Comparison of ENCODE assay signal across 22 mouse cellular contexts in genomic region chr9:66897851-66898250, GRCm38 (mm10). TPM values are rescaled to one million over a fixed set of nuclear protein-coding genes. Genes with fewer than 3 reads are reported as not detected.
DNase-seq lines count a peak whose midpoint lies in the region; ATAC-seq and TF ChIP-seq lines count a peak whose summit lies in the region.
"Had no signal": no experiment of that assay in that cellular context is flagged by ENCODE, and none has a peak within 500 bp of the region (broad histone marks: within the 10 kb centered on the region; RNA-seq: fewer than 3 reads in every experiment).

No protein-coding gene starts in this region.

- H3K4me1 ChIP-seq in bone marrow, adult 2 months (ENCODE audit: control insufficient read depth, insufficient read depth, low read length) = peaks cover 8% of the 10 kb centered on the region
- H3K4me1 ChIP-seq in liver, embryonic 13.5 days (replicated peaks) = peaks cover 73% of the 10 kb centered on the region
- H3K4me1 ChIP-seq in intestine, postnatal 0 days (replicated peaks; ENCODE audit: control insufficient read depth, insufficient read depth, low read length) = no peaks in the 10 kb centered on the region
- H3K4me1 ChIP-seq in forebrain, embryonic 14.5 days (ENCODE audit: control insufficient read depth, insufficient read depth, low read length) = 0 out of 2 replicates have a peak, but pooled peaks cover under 1% of the 10 kb centered on the region
- H3K4me1 ChIP-seq: midbrain, embryonic 10.5 days; neural tube, embryonic 12.5 days had no signal

- WGBS in bone marrow, adult 2 months = 25% methylated on average over 6 of the region's 6 CpGs
- WGBS in liver, embryonic 13.5 days (ENCODE audit: insufficient replicate concordance) = 45% methylated on average over 6 of the region's 6 CpGs
- 75% methylated on average over 6 of the region's 6 CpGs for WGBS in intestine, postnatal 0 days
- 64% methylated on average over 5 of the region's 6 CpGs for WGBS in forebrain, embryonic 14.5 days

- DNase-seq in CD4-positive, CD25-positive, alpha-beta regulatory T cell, adult 2 months (ENCODE audit: low read depth, low spot score) = peak; percentile 76
- DNase-seq in liver, embryonic 13.5 days = no peak
- DNase-seq in naive thymus-derived CD4-positive, alpha-beta T cell, adult 2 months (ENCODE audit: low read depth) = peak; percentile 68
- DNase-seq in cerebellum, postnatal 25 days = no peak
- no peak for DNase-seq in embryo, embryonic 10 days (ENCODE audit: low spot score)
- no peak for DNase-seq in forebrain, embryonic 14.5 days (ENCODE audit: low spot score)
- DNase-seq: cerebellum, adult 8-10 months; heart, adult 11 months; heart, postnatal 36 days; kidney, adult 8-10 months; kidney, postnatal 36 days; lung, embryonic 14.5 days; lung, postnatal 36 days; right cerebral cortex, adult 18-20 months had no signal

- peaks cover 19% of the 10 kb centered on the region for H3K36me3 ChIP-seq in liver, embryonic 13.5 days
- H3K36me3 ChIP-seq in intestine, postnatal 0 days (ENCODE audit: control insufficient read depth, insufficient read depth) = no peaks in the 10 kb centered on the region
- H3K36me3 ChIP-seq in forebrain, embryonic 14.5 days (ENCODE audit: control insufficient read depth, insufficient read depth, low read length) = no peaks in the 10 kb centered on the region
- H3K36me3 ChIP-seq: limb, embryonic 12.5 days; midbrain, embryonic 10.5 days; neural tube, embryonic 12.5 days had no signal

- 0 out of 2 replicates have a peak overlapping the region, but pooled peaks have one; percentile 63 for H3K4me2 ChIP-seq in liver, embryonic 13.5 days
- H3K4me2 ChIP-seq in intestine, postnatal 0 days (replicated peaks; ENCODE audit: low read depth) = no peak overlapping the region
- no peak overlapping the region for H3K4me2 ChIP-seq in forebrain, embryonic 14.5 days (ENCODE audit: low read length)
- H3K4me2 ChIP-seq: limb, embryonic 12.5 days; lung, embryonic 14.5 days; neural tube, embryonic 12.5 days had no signal

- no peaks in the 10 kb centered on the region for H3K9me3 ChIP-seq in liver, embryonic 13.5 days (replicated peaks)
- no peaks in the 10 kb centered on the region for H3K9me3 ChIP-seq in intestine, postnatal 0 days (ENCODE audit: control insufficient read depth)
- no peaks in the 10 kb centered on the region for H3K9me3 ChIP-seq in forebrain, embryonic 14.5 days (replicated peaks; ENCODE audit: control insufficient read depth, low read length)
- H3K9me3 ChIP-seq: forebrain, embryonic 10.5 days; limb, embryonic 12.5 days; midbrain, embryonic 10.5 days; neural tube, embryonic 12.5 days had no signal

- no peak overlapping the region for H3K4me3 ChIP-seq in bone marrow, adult 2 months (replicated peaks; ENCODE audit: control insufficient read depth, low read depth, low read length)
- H3K4me3 ChIP-seq in liver, embryonic 13.5 days (replicated peaks) = no peak overlapping the region
- no peak overlapping the region for H3K4me3 ChIP-seq in intestine, postnatal 0 days (ENCODE audit: low read depth, low read length)
- H3K4me3 ChIP-seq in forebrain, embryonic 14.5 days (ENCODE audit: low read depth, low read length) = no peak overlapping the region
- H3K4me3 ChIP-seq: forebrain, embryonic 10.5 days; left cerebral cortex, adult 2 months; limb, embryonic 12.5 days; midbrain, embryonic 10.5 days; neural tube, embryonic 12.5 days had no signal

- no peaks in the 10 kb centered on the region for H3K27me3 ChIP-seq in liver, embryonic 13.5 days
- H3K27me3 ChIP-seq in intestine, postnatal 0 days (replicated peaks; ENCODE audit: control insufficient read depth, insufficient read depth, low read length) = no peaks in the 10 kb centered on the region
- H3K27me3 ChIP-seq in forebrain, embryonic 14.5 days (replicated peaks; ENCODE audit: control insufficient read depth, insufficient read depth, low read length) = no peaks in the 10 kb centered on the region
- H3K27me3 ChIP-seq: limb, embryonic 12.5 days; neural tube, embryonic 12.5 days had no signal

- H3K27ac ChIP-seq in bone marrow, adult 2 months (ENCODE audit: control insufficient read depth, insufficient read depth, low read depth, low read length, poor library complexity) = 0 out of 2 replicates have a peak overlapping the region, but pooled peaks have one; percentile 7
- peak overlapping the region; percentile 94 for H3K27ac ChIP-seq in liver, embryonic 13.5 days
- H3K27ac ChIP-seq in intestine, postnatal 0 days (ENCODE audit: low read depth, low read length) = no peak overlapping the region
- H3K27ac ChIP-seq in forebrain, embryonic 14.5 days (ENCODE audit: low read depth, low read length) = no peak overlapping the region
- H3K27ac ChIP-seq: forebrain, embryonic 10.5 days; left cerebral cortex, adult 2 months; midbrain, embryonic 10.5 days; neural tube, embryonic 12.5 days had no signal

- peak overlapping the region; percentile 37; the same call in 1 of the 2 replicates for H3K9ac ChIP-seq in liver, embryonic 13.5 days
- no peak overlapping the region for H3K9ac ChIP-seq in intestine, postnatal 0 days (ENCODE audit: low read depth, low read length)
- H3K9ac ChIP-seq in forebrain, embryonic 14.5 days (ENCODE audit: low read length) = no peak overlapping the region
- H3K9ac ChIP-seq: limb, embryonic 12.5 days; lung, embryonic 14.5 days; neural tube, embryonic 12.5 days had no signal

- ATAC-seq in liver, embryonic 13.5 days (ENCODE audit: low read depth) = no peak
- ATAC-seq in intestine, postnatal 0 days = no peak
- ATAC-seq in forebrain, embryonic 14.5 days = no peak
- ATAC-seq: hindbrain, embryonic 16.5 days had no signal

- TF ChIP-seq POLR2A in bone marrow, adult 2 months (IDR thresholded peaks at IDR 0.05; ENCODE audit: borderline replicate concordance, control insufficient read depth, low read depth, low read length) = no peak

- TF ChIP-seq CTCF in bone marrow, adult 2 months (IDR thresholded peaks at IDR 0.05; ENCODE audit: control insufficient read depth, insufficient read depth, low read length) = no peak
- TF ChIP-seq CTCF in intestine, postnatal 0 days (IDR thresholded peaks at IDR 0.05; ENCODE audit: low read depth) = no peak

RNA-seq across cellular contexts. Expression of gene Rab8b, which starts 21.6 kb away (rescaled TPM):
- 22.5 and 25.3 TPM in 2 replicates for polyA plus RNA-seq in bone marrow, adult 2 months (2011; ENCODE audit: insufficient read depth, insufficient read length, low replicate concordance, missing spikeins)
- polyA plus RNA-seq in liver, embryonic 13.5 days (2015; fragmentation: Nextera tagmentation; extraction: Ambion mirVana) = 30.9 and 38.0 TPM in 2 replicates
- polyA plus RNA-seq in intestine, postnatal 0 days (2015; fragmentation: Nextera tagmentation; extraction: Ambion mirVana) = 16.2 and 18.9 TPM in 2 replicates
- 15.3 and 22.4 TPM in 2 replicates for polyA plus RNA-seq in forebrain, embryonic 14.5 days (2014; fragmentation: Nextera tagmentation; extraction: Ambion mirVana)

RNA-seq across cellular contexts. Expression of gene Rps27l, which starts 48.0 kb away (rescaled TPM):
- 99.8 and 183 TPM in 2 replicates for polyA plus RNA-seq in bone marrow, adult 2 months (2011; ENCODE audit: insufficient read depth, insufficient read length, low replicate concordance, missing spikeins)
- 702 and 803 TPM in 2 replicates for polyA plus RNA-seq in liver, embryonic 13.5 days (2015; fragmentation: Nextera tagmentation; extraction: Ambion mirVana)
- polyA plus RNA-seq in intestine, postnatal 0 days (2015; fragmentation: Nextera tagmentation; extraction: Ambion mirVana) = 712 and 778 TPM in 2 replicates
- polyA plus RNA-seq in forebrain, embryonic 14.5 days (2014; fragmentation: Nextera tagmentation; extraction: Ambion mirVana) = 357 and 434 TPM in 2 replicates

Comparison
In these comparisons a context has a peak if more than half of its experiments do, and no peak if none do; other contexts are left out.
1. DNase-seq: peak in CD4-positive, CD25-positive, alpha-beta regulatory T cell, adult 2 months (single experiment) and naive thymus-derived CD4-positive, alpha-beta T cell, adult 2 months (single experiment); none in liver, embryonic 13.5 days (single experiment), cerebellum, postnatal 25 days (0 of 2), embryo, embryonic 10 days (single experiment) and forebrain, embryonic 14.5 days (single experiment).
2. H3K27ac ChIP-seq: peak in bone marrow, adult 2 months (single experiment) and liver, embryonic 13.5 days (single experiment); none in intestine, postnatal 0 days (single experiment) and forebrain, embryonic 14.5 days (single experiment).